Mouse (Mus musculus): Measurements from ENCODE around the gene Fam57b. TPM values are rescaled to one million over a fixed set of nuclear protein-coding genes. Genes with fewer than 3 reads are reported as not detected.

The Fam57b gene
- polyA plus RNA-seq, 1 experiment from 2014 or later = 1.2 TPM

GRCm38 (mm10) chr7:126785056-126785455 is 12.4 kb upstream of the Fam57b start:
- whole genome bisulfite sequencing = 52% methylated on average over 4 of the region's 4 CpGs
- no peak overlapping the region for H3K27ac ChIP-seq (replicated peaks in 1 of 2; ENCODE audit: control insufficient read depth in 1 of 2, insufficient read depth in 1 of 2, low read depth in 2 of 2, low read length in 2 of 2)
- H3K4me2 ChIP-seq (ENCODE audit: low read length) = no peak overlapping the region
- peaks cover 10 to 15% of the 10 kb centered on the region in 2 experiments for H3K4me1 ChIP-seq (ENCODE audit: control insufficient read depth in 2 of 2, insufficient read depth in 2 of 2, low read length in 2 of 2)
- H3K9me3 ChIP-seq (ENCODE audit: control insufficient read depth, low read length) = no peaks in the 10 kb centered on the region
- H3K36me3 ChIP-seq (ENCODE audit: control insufficient read depth, insufficient read depth, low read length) = peaks cover 66% of the 10 kb centered on the region
- H3K27me3 ChIP-seq (ENCODE audit: control insufficient read depth, insufficient read depth, low read length) = no peaks in the 10 kb centered on the region
- H3K9ac ChIP-seq (ENCODE audit: low read length) = no peak overlapping the region
- H3K4me3 ChIP-seq (ENCODE audit: control insufficient read depth in 1 of 2, insufficient read depth in 1 of 2, low read depth in 1 of 2, low read length in 2 of 2) = no peak overlapping the region
- no peak for ATAC-seq (ENCODE audit: insufficient number of reproducible peaks, insufficient read depth, low FRiP score, low read depth)

DNA sequence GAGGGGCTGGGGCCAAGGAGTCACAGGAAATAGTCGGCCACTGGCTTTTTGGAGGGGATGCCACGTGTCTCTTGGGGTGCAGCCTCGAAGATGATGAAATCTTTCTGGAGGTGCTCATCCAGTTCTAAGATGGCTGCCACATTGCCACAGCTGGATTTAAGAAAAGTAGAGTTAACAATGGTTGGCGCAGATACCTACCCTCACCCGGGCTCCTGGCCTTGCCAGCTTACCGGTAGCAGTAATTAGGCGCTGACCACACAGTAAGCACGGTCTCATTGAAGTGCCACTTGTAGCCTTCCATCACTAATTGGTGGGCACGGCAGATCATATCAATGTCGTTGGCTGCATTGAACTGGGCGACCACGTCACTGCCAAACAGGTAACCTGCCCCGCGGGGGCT is 11.3 kb upstream of the Fam57b start:
- H3K27ac ChIP-seq (replicated peaks in 1 of 2; ENCODE audit: control insufficient read depth in 1 of 2, insufficient read depth in 1 of 2, low read depth in 2 of 2, low read length in 2 of 2) = no peak overlapping the region
- WGBS = 91% methylated on average over 14 of the region's 14 CpGs
- ATAC-seq (ENCODE audit: insufficient number of reproducible peaks, insufficient read depth, low FRiP score, low read depth) = no peak

GRCm38 (mm10) chr7:126789141-126789540 is 8.3 kb upstream of the Fam57b start:
- ATAC-seq (ENCODE audit: insufficient number of reproducible peaks, insufficient read depth, low FRiP score, low read depth) = no peak
- H3K9me3 ChIP-seq (ENCODE audit: control insufficient read depth, low read length) = no peaks in the 10 kb centered on the region
- no peak overlapping the region for H3K9ac ChIP-seq (ENCODE audit: low read length)
- peaks cover 71% of the 10 kb centered on the region for H3K36me3 ChIP-seq (ENCODE audit: control insufficient read depth, insufficient read depth, low read length)
- H3K4me3 ChIP-seq (ENCODE audit: control insufficient read depth in 1 of 2, insufficient read depth in 1 of 2, low read depth in 1 of 2, low read length in 2 of 2) = no peak overlapping the region
- H3K27ac ChIP-seq (replicated peaks in 1 of 2; ENCODE audit: control insufficient read depth in 1 of 2, insufficient read depth in 1 of 2, low read depth in 2 of 2, low read length in 2 of 2) = no peak overlapping the region
- 77% methylated on average over 4 of the region's 4 CpGs for WGBS
- H3K4me2 ChIP-seq (ENCODE audit: low read length) = no peak overlapping the region
- H3K4me1 ChIP-seq (ENCODE audit: control insufficient read depth in 2 of 2, insufficient read depth in 2 of 2, low read length in 2 of 2) = peaks cover 2 to 17% of the 10 kb centered on the region in 2 experiments
- H3K27me3 ChIP-seq (ENCODE audit: control insufficient read depth, insufficient read depth, low read length) = no peaks in the 10 kb centered on the region

More for the DNA sequence above, 11.3 kb upstream of the Fam57b start:
- H3K4me1 ChIP-seq (ENCODE audit: control insufficient read depth in 2 of 2, insufficient read depth in 2 of 2, low read length in 2 of 2) = peaks cover 4 to 12% of the 10 kb centered on the region in 2 experiments; a peak in 3 of 4 replicates
- no peaks in the 10 kb centered on the region for H3K27me3 ChIP-seq (ENCODE audit: control insufficient read depth, insufficient read depth, low read length)
- no peak overlapping the region for H3K4me2 ChIP-seq (ENCODE audit: low read length)
- H3K4me3 ChIP-seq (ENCODE audit: control insufficient read depth in 1 of 2, insufficient read depth in 1 of 2, low read depth in 1 of 2, low read length in 2 of 2) = no peak overlapping the region
- H3K9ac ChIP-seq (ENCODE audit: low read length) = no peak overlapping the region
- H3K36me3 ChIP-seq (ENCODE audit: control insufficient read depth, insufficient read depth, low read length) = peaks cover 72% of the 10 kb centered on the region
- H3K9me3 ChIP-seq (ENCODE audit: control insufficient read depth, low read length) = no peaks in the 10 kb centered on the region

- WGBS = under 1% methylated on average over 62 of the region's 83 CpGs
- Histone ChIP-seq H3K9me3 (ENCODE audit: control insufficient read depth, low read length) (no peaks in the 10 kb centered on the region), H3K4me3 (ENCODE audit: control insufficient read depth in 1 of 2, insufficient read depth in 1 of 2, low read depth in 1 of 2, low read length in 2 of 2) (peak within 1 kb of the TSS; percentile 93 to 95)
These were observed 5.4 kb upstream of the Fam57b start, which contains the start of gene Ppp4c for GRCm38 (mm10) chr7:126791851-126792720. TSS of gene Ppp4c (minus strand) at chr7:126792496.

DNA sequence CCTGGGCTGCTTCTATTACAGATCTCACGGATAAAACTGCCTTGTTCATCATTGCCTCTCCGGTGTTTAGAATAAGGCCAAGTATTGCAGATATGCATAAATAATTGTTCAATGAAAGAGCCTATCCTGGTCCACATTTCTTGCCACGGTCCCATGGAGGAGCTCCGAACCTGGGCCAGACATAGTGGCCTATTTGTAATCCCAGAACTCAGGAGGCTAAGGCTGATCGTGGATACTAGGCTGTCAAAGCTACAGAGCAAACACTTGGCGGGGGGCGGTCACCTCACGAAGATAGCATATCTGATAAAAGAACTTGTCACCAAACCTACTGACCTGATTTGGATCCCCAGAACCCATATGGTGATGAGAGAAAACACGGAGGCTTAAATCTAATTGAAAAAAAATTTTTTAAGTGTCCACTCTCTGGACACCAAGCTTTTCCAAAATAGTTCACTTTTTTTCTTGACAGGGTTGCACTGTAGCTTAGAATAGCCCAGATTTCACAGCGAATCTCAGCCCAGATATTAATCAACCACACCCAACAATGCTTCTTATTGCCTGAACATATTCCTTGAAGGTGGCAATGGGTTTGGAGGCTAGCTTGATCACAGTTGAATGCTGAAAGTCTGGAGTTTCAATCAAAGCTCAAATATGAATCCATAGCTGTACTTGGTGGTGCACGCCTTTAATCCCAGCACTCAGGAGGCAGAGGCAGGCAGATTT is 4.6 kb upstream of the Fam57b start:
- H3K4me1 ChIP-seq (ENCODE audit: control insufficient read depth in 2 of 2, insufficient read depth in 2 of 2, low read length in 2 of 2) = peaks cover 4 to 29% of the 10 kb centered on the region in 2 experiments
- no peaks in the 10 kb centered on the region for H3K27me3 ChIP-seq (ENCODE audit: control insufficient read depth, insufficient read depth, low read length)
- H3K4me2 ChIP-seq (ENCODE audit: low read length) = peak overlapping the region; percentile 66
- peak overlapping the region; percentile 82 to 96 for H3K27ac ChIP-seq (replicated peaks in 1 of 2; ENCODE audit: control insufficient read depth in 1 of 2, insufficient read depth in 1 of 2, low read depth in 2 of 2, low read length in 2 of 2)
- H3K9ac ChIP-seq (ENCODE audit: low read length) = peak overlapping the region; percentile 98
- ATAC-seq (ENCODE audit: insufficient number of reproducible peaks, insufficient read depth, low FRiP score, low read depth) = no peak
- H3K36me3 ChIP-seq (ENCODE audit: control insufficient read depth, insufficient read depth, low read length) = peaks cover 70% of the 10 kb centered on the region
- no peaks in the 10 kb centered on the region for H3K9me3 ChIP-seq (ENCODE audit: control insufficient read depth, low read length)
- H3K4me3 ChIP-seq (ENCODE audit: control insufficient read depth in 1 of 2, insufficient read depth in 1 of 2, low read depth in 1 of 2, low read length in 2 of 2) = peak overlapping the region; percentile 93 to 95
- 16% methylated on average over 11 of the region's 11 CpGs for WGBS

More at GRCm38 (mm10) chr7:126791851-126792720, 5.4 kb upstream of the Fam57b start, which contains the start of gene Ppp4c:
- H3K4me2 ChIP-seq (ENCODE audit: low read length) = peak within 1 kb of the TSS; percentile 80
- peaks cover 2 to 26% of the 10 kb centered on the region in 2 experiments for H3K4me1 ChIP-seq (ENCODE audit: control insufficient read depth in 2 of 2, insufficient read depth in 2 of 2, low read length in 2 of 2)
- ATAC-seq (ENCODE audit: insufficient number of reproducible peaks, insufficient read depth, low FRiP score, low read depth) = peak; percentile 78
- H3K36me3 ChIP-seq (ENCODE audit: control insufficient read depth, insufficient read depth, low read length) = peaks cover 71% of the 10 kb centered on the region
- H3K9ac ChIP-seq (ENCODE audit: low read length) = peak within 1 kb of the TSS; percentile 98
- no peaks in the 10 kb centered on the region for H3K27me3 ChIP-seq (ENCODE audit: control insufficient read depth, insufficient read depth, low read length)
- H3K27ac ChIP-seq (replicated peaks in 1 of 2; ENCODE audit: control insufficient read depth in 1 of 2, insufficient read depth in 1 of 2, low read depth in 2 of 2, low read length in 2 of 2) = peak within 1 kb of the TSS; percentile 96

DNA sequence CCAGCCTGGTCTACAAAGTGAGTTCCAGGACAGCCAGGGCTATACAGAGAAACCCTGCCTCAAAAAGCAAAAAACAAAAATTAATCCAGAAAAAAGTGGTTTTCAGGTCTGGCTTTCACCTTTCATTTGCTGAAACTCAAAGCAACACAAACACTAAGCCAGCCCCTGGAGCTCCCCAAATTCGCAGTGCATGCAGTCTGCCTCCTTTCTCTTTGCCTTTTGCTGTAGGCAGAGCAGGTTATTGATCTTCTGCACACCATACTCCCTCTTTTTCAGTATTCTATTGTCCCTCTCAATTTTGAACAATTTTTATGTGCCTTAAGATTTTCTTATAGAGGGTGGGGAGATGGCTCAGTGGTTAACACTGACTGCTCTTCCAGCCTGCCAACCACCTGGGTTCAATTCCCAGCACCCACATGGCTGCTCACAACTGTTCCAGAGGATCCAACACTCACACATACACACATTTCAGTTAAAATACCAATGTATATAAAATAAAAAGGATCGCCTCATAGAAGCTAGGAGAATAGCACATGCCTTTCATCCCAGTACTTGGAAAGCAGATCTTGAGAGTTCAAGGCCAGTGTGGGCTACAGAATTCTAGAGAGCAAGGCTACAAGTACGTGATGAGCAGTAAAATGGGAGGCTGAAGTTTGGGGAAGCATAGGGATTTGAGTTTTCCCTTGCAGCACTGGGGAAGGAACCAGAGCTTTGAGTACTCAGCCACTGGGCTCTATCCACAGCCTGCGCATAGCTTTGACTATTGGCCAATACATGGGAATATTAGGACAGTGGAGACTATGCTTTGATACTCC is 3.8 kb upstream of the Fam57b start:
- no peaks in the 10 kb centered on the region for H3K27me3 ChIP-seq (ENCODE audit: control insufficient read depth, insufficient read depth, low read length)
- no peak for ATAC-seq (ENCODE audit: insufficient number of reproducible peaks, insufficient read depth, low FRiP score, low read depth)
- WGBS = 67% methylated on average over 4 of the region's 4 CpGs
- peak overlapping the region in 1 of 2 experiments; percentile 43; a peak in 2 of 4 replicates for H3K27ac ChIP-seq (replicated peaks in 1 of 2; ENCODE audit: control insufficient read depth in 1 of 2, insufficient read depth in 1 of 2, low read depth in 2 of 2, low read length in 2 of 2)
- peaks cover 63% of the 10 kb centered on the region for H3K36me3 ChIP-seq (ENCODE audit: control insufficient read depth, insufficient read depth, low read length)
- H3K9me3 ChIP-seq (ENCODE audit: control insufficient read depth, low read length) = no peaks in the 10 kb centered on the region
- no peak overlapping the region for H3K4me3 ChIP-seq (ENCODE audit: control insufficient read depth in 1 of 2, insufficient read depth in 1 of 2, low read depth in 1 of 2, low read length in 2 of 2)
- H3K4me1 ChIP-seq (ENCODE audit: control insufficient read depth in 2 of 2, insufficient read depth in 2 of 2, low read length in 2 of 2) = peaks cover 4 to 29% of the 10 kb centered on the region in 2 experiments
- no peak overlapping the region for H3K9ac ChIP-seq (ENCODE audit: low read length)
- peak overlapping the region; percentile 66; the same call in 1 of the 2 replicates for H3K4me2 ChIP-seq (ENCODE audit: low read length)

- H3K4me1 ChIP-seq (ENCODE audit: control insufficient read depth in 2 of 2, insufficient read depth in 2 of 2, low read length in 2 of 2) = peaks cover 4 to 29% of the 10 kb centered on the region in 2 experiments
- no peaks in the 10 kb centered on the region for H3K27me3 ChIP-seq (ENCODE audit: control insufficient read depth, insufficient read depth, low read length)
- H3K9me3 ChIP-seq (ENCODE audit: control insufficient read depth, low read length) = no peaks in the 10 kb centered on the region
- WGBS = 44% methylated on average over 4 of the region's 4 CpGs
- H3K4me3 ChIP-seq (ENCODE audit: control insufficient read depth in 1 of 2, insufficient read depth in 1 of 2, low read depth in 1 of 2, low read length in 2 of 2) = no peak overlapping the region
- no peak for ATAC-seq (ENCODE audit: insufficient number of reproducible peaks, insufficient read depth, low FRiP score, low read depth)
- H3K36me3 ChIP-seq (ENCODE audit: control insufficient read depth, insufficient read depth, low read length) = peaks cover 57% of the 10 kb centered on the region
- peak overlapping the region in 1 of 2 experiments; percentile 43; a peak in 2 of 4 replicates for H3K27ac ChIP-seq (replicated peaks in 1 of 2; ENCODE audit: control insufficient read depth in 1 of 2, insufficient read depth in 1 of 2, low read depth in 2 of 2, low read length in 2 of 2)
- no peak overlapping the region for H3K4me2 ChIP-seq (ENCODE audit: low read length)
- no peak overlapping the region for H3K9ac ChIP-seq (ENCODE audit: low read length)
These were observed 3.2 kb upstream of the Fam57b start for GRCm38 (mm10) chr7:126794271-126794605.

Measured in heart, embryonic 14.5 days (tissue).